Mouse (Mus musculus) liver, adult (tissue): ENCODE results near the gene Vps41.
A peak's percentile ranks its signal among the peaks of the same experiment; 100 is the strongest.

Experiments used
- GATA4 ChIP-seq: IDR thresholded peaks from 2 replicates; pipeline ENCODE4 v1.6.1; 2014; ENCODE audit warnings: mild to moderate bottlenecking, low read length; ENCODE audit not compliant: insufficient replicate concordance

Gene Vps41

GRCm38 (mm10) chr13:18717185-18717584 is at the start of gene Vps41:
Gene Vps41, plus strand, starts transcription at chr13:18717286.
- 0 out of 2 replicates have a peak, but pooled peaks have one; percentile 11 for TF ChIP-seq GATA4

GRCm38 (mm10) chr13:18698518-18699065 is 18.5 kb upstream of the Vps41 start:
- TF ChIP-seq GATA4, result no peak

- no peak for TF ChIP-seq GATA4
These were observed 5.4 kb upstream of the Vps41 start for GRCm38 (mm10) chr13:18711685-18712084.

GRCm38 (mm10) chr13:18716707-18717106 is 379 bp upstream of the Vps41 start:
- no peak for TF ChIP-seq GATA4

GRCm38 (mm10) chr13:18718461-18718860 is 1.4 kb downstream of the Vps41 start:
- TF ChIP-seq GATA4, result no peak

- no peak for TF ChIP-seq GATA4
These were observed 13.6 kb downstream of the Vps41 start for GRCm38 (mm10) chr13:18730666-18731065.

GRCm38 (mm10) chr13:18736590-18736989 is 19.5 kb downstream of the Vps41 start:
- TF ChIP-seq GATA4, result no peak

GRCm38 (mm10) chr13:18743575-18744265 is 26.6 kb downstream of the Vps41 start:
- TF ChIP-seq GATA4, result no peak

GRCm38 (mm10) chr13:18744266-18744652 is 27.2 kb downstream of the Vps41 start:
- TF ChIP-seq GATA4, result no peak

- no peak for TF ChIP-seq GATA4
These were observed 40.9 kb downstream of the Vps41 start for GRCm38 (mm10) chr13:18757958-18758357.

GRCm38 (mm10) chr13:18759361-18760056 is 42.4 kb downstream of the Vps41 start:
- TF ChIP-seq GATA4, result no peak

GRCm38 (mm10) chr13:18761452-18761851 is 44.4 kb downstream of the Vps41 start:
- no peak for TF ChIP-seq GATA4

- no peak for TF ChIP-seq GATA4
These were observed 50.8 kb downstream of the Vps41 start for GRCm38 (mm10) chr13:18767893-18768292.

GRCm38 (mm10) chr13:18768495-18768894 is 51.4 kb downstream of the Vps41 start:
- no peak for TF ChIP-seq GATA4

- TF ChIP-seq GATA4, result no peak
These were observed 56.5 kb downstream of the Vps41 start for GRCm38 (mm10) chr13:18773437-18774198.
